Mouse (Mus musculus) brain, adult 2 months (tissue): ENCODE measurements around the gene Cacna2d3.

Experiments used
- DNase-seq: peaks from one replicate; pipeline ENCODE4 v3.0.0; 2011; ENCODE audit warnings: low read depth, low spot score

The Cacna2d3 gene

GRCm38 (mm10) chr14:29015896-29016295, 705.8 kb downstream of the Cacna2d3 start:
- DNase-seq, result peak; percentile 30

- DNase-seq, result peak; percentile 60
Observed at GRCm38 (mm10) chr14:29014680-29015079, 707.0 kb downstream of the Cacna2d3 start.

GRCm38 (mm10) chr14:29013161-29013560, 708.5 kb downstream of the Cacna2d3 start:
- DNase-seq, result peak; percentile 74

- DNase-seq, result no peak
Observed at GRCm38 (mm10) chr14:29009644-29010043, 712.0 kb downstream of the Cacna2d3 start.

- DNase-seq, result no peak
Observed at GRCm38 (mm10) chr14:29005228-29005840, 716.3 kb downstream of the Cacna2d3 start.

- DNase-seq, result no peak
Observed at GRCm38 (mm10) chr14:28996569-28996968, 725.1 kb downstream of the Cacna2d3 start.

GRCm38 (mm10) chr14:28988211-28988900, 733.3 kb downstream of the Cacna2d3 start:
- no peak for DNase-seq

GRCm38 (mm10) chr14:28984276-28984675, 737.4 kb downstream of the Cacna2d3 start:
- DNase-seq, result no peak

- DNase-seq, result no peak
Observed at GRCm38 (mm10) chr14:28980482-28980881, 741.2 kb downstream of the Cacna2d3 start.

- DNase-seq, result peak; percentile 63
Observed at GRCm38 (mm10) chr14:28979230-28979629, 742.4 kb downstream of the Cacna2d3 start.

- no peak for DNase-seq
Observed at GRCm38 (mm10) chr14:28972620-28973019, 749.0 kb downstream of the Cacna2d3 start.

GRCm38 (mm10) chr14:28969247-28969646, 752.4 kb downstream of the Cacna2d3 start:
- DNase-seq, result peak; percentile 76

- DNase-seq, result no peak
Observed at GRCm38 (mm10) chr14:28966881-28967280, 754.8 kb downstream of the Cacna2d3 start.

- peak; percentile 22 for DNase-seq
Observed at GRCm38 (mm10) chr14:28961379-28961778, 760.3 kb downstream of the Cacna2d3 start.

GRCm38 (mm10) chr14:28959042-28959441, 762.6 kb downstream of the Cacna2d3 start:
- DNase-seq, result no peak

- peak; percentile 97 for DNase-seq
Observed at GRCm38 (mm10) chr14:28958131-28959015, 763.3 kb downstream of the Cacna2d3 start.

GRCm38 (mm10) chr14:28955181-28955580, 766.5 kb downstream of the Cacna2d3 start:
- DNase-seq, result no peak

- peak; percentile 64 for DNase-seq
Observed at GRCm38 (mm10) chr14:28954588-28954987, 767.1 kb downstream of the Cacna2d3 start.

GRCm38 (mm10) chr14:28954086-28954485, 767.6 kb downstream of the Cacna2d3 start:
- no peak for DNase-seq

- no peak for DNase-seq
Observed at GRCm38 (mm10) chr14:28953409-28953808, 768.3 kb downstream of the Cacna2d3 start.

- DNase-seq, result no peak
Observed at GRCm38 (mm10) chr14:28950499-28950898, 771.2 kb downstream of the Cacna2d3 start.

GRCm38 (mm10) chr14:28949785-28950184, 771.9 kb downstream of the Cacna2d3 start:
- DNase-seq, result peak; percentile 35
